Mouse (Mus musculus) kidney, postnatal 4 days (tissue): ENCODE measurements around the gene H2al1e.
A peak's percentile ranks its signal among the peaks of the same experiment; 100 is the strongest.
"Not testable (repeated sequence)": the region's sequence is repeated elsewhere in the genome, so short reads cannot be mapped to it uniquely, and the experiment has no call there.

Experiments used
- DNase-seq, 2 experiments: peaks; one replicate each; pipeline ENCODE4 v3.0.0; 2021; ENCODE audit warnings: mixed read lengths in 2 of 2

The H2al1e gene

GRCm38 (mm10) chrX:11311634-11312033, at the start of gene H2al1e:
TSS of gene H2al1e (plus strand) at chrX:11311934.
- DNase-seq: not testable (repeated sequence)

- peak; percentile 14 to 42 for DNase-seq
These were observed 46.8 kb upstream of the H2al1e start for GRCm38 (mm10) chrX:11264918-11265317.

DNA sequence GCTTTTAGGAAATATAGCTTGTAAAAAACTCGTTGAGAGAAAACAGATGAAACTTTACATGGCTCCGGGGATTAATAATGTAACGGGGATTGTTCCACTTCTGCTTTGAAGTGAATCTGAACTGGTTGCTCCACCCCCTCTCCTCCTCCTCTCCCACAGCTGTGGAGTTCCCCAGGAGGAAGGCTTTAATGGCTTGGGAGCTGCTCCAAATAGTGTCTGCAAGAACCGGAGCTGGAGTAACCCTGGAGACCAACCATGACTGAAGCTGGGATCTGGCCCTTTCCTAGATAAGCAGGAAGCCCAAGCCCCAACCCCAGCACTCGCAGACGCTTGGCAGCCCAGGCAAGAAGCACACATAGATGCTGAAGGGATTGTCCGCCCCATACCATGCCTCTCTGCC, 43.9 kb upstream of the H2al1e start:
- DNase-seq: peak; percentile 45 to 61

- DNase-seq: no peak
These were observed 42.7 kb upstream of the H2al1e start for GRCm38 (mm10) chrX:11269074-11269473.

DNA sequence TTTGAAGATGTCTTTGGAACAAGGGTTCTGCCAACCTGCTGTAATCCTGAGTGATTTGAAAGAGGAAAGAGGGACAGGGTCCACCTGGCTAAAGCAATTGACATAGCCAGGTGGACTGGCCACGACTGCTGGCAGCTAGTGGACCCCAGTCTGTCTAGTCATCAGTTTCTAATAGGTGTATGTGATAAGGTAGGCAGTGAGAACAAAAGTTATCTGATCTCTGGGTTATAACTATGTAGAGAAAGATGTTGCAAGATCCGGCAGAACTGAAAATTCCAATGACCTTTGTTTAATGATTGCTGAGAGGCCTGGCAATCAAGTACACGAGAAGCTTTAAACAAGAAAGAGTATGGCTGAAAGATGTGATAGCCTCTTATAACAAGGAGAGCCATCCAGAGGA, 38.5 kb upstream of the H2al1e start:
- DNase-seq: no peak

- no peak for DNase-seq
These were observed 34.7 kb upstream of the H2al1e start for GRCm38 (mm10) chrX:11277083-11277482.

GRCm38 (mm10) chrX:11280741-11281140, 31.0 kb upstream of the H2al1e start:
- DNase-seq: no peak

GRCm38 (mm10) chrX:11288306-11288882, 23.3 kb upstream of the H2al1e start:
- peak in 1 of 2 experiments; percentile 23 for DNase-seq

GRCm38 (mm10) chrX:11289244-11289643, 22.5 kb upstream of the H2al1e start:
- DNase-seq: no peak

DNA sequence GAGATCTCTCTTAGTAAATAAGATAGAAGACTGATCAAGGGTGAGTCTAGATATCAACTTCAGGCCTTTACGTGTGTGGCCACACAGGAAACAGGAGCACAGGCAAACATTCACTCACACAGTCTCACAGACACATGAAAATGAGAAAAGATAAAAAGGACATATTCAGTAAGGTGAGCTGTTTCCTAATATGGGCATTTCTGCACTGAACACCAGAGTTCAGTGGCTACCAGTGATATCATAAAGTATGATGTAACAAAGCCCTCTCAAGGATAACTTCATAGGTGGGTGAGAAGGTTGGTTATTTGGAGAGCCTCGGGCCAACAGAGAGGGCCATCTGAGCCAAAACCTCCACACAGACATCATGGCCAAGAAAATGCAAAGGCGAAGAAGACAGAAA, 12.8 kb upstream of the H2al1e start, which contains the start of gene H2al1a:
Gene H2al1a (plus strand): TSS at position 301 of the 400 bp plus-strand sequence.
- not testable (repeated sequence) for DNase-seq

DNA sequence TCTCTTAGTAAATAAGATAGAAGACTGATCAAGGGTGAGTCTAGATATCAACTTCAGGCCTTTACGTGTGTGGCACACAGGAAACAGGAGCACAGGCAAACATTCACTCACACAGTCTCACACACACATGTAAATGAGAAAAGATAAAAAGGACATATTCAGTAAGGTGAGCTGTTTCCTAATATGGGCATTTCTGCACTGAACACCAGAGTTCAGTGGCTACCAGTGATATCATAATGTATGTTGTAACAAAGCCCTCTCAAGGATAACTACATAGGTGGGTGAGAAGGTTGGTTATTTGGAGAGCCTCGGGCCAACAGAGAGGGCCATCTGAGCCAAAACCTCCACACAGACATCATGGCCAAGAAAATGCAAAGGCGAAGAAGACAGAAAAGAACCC, 9.6 kb upstream of the H2al1e start, which contains the start of gene H2al1b:
Gene H2al1b (plus strand): TSS at position 301 of the 400 bp plus-strand sequence.
- not testable (repeated sequence) for DNase-seq

GRCm38 (mm10) chrX:11305355-11305754, 6.4 kb upstream of the H2al1e start, which contains the start of gene H2al1c:
TSS of gene H2al1c (plus strand) at chrX:11305655.
- not testable (repeated sequence) for DNase-seq

DNA sequence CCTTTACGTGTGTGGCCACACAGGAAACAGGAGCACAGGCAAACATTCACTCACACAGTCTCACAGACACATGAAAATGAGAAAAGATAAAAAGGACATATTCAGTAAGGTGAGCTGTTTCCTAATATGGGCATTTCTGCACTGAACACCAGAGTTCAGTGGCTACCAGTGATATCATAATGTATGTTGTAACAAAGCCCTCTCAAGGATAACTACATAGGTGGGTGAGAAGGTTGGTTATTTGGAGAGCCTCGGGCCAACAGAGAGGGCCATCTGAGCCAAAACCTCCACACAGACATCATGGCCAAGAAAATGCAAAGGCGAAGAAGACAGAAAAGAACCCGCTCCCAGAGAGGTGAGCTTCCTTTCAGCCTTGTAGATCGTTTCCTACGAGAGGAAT, 3.2 kb upstream of the H2al1e start, which contains the start of gene H2al1d:
Gene H2al1d (plus strand): TSS at position 301 of the 400 bp plus-strand sequence.
- not testable (repeated sequence) for DNase-seq

GRCm38 (mm10) chrX:11314858-11315257, 3.1 kb downstream of the H2al1e start, which contains the start of gene H2al1f:
TSS of gene H2al1f (plus strand) at chrX:11315158.
- DNase-seq: not testable (repeated sequence)

GRCm38 (mm10) chrX:11317956-11318355, 6.2 kb downstream of the H2al1e start, which contains the start of gene H2al1g:
TSS of gene H2al1g (plus strand) at chrX:11318256.
- DNase-seq: not testable (repeated sequence)

- not testable (repeated sequence) for DNase-seq
These were observed 9.5 kb downstream of the H2al1e start, which contains the start of gene H2al1h for GRCm38 (mm10) chrX:11321192-11321591. TSS of gene H2al1h (plus strand) at chrX:11321492.

DNA sequence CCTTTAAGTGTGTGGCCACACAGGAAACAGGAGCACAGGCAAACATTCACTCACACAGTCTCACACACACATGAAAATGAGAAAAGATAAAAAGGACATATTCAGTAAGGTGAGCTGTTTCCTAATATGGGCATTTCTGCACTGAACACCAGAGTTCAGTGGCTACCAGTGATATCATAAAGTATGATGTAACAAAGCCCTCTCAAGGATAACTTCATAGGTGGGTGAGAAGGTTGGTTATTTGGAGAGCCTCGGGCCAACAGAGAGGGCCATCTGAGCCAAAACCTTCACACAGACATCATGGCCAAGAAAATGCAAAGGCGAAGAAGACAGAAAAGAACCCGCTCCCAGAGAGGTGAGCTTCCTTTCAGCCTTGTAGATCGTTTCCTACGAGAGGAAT, 12.6 kb downstream of the H2al1e start, which contains the start of gene H2al1i:
Gene H2al1i (plus strand): TSS at position 301 of the 400 bp plus-strand sequence.
- not testable (repeated sequence) for DNase-seq

- not testable (repeated sequence) for DNase-seq
These were observed 15.8 kb downstream of the H2al1e start, which contains the start of gene H2al1j for GRCm38 (mm10) chrX:11327522-11327921. TSS of gene H2al1j (plus strand) at chrX:11327822.

GRCm38 (mm10) chrX:11345762-11346161, 34.0 kb downstream of the H2al1e start:
- no peak for DNase-seq

GRCm38 (mm10) chrX:11346756-11347155, 35.0 kb downstream of the H2al1e start:
- DNase-seq: no peak

DNA sequence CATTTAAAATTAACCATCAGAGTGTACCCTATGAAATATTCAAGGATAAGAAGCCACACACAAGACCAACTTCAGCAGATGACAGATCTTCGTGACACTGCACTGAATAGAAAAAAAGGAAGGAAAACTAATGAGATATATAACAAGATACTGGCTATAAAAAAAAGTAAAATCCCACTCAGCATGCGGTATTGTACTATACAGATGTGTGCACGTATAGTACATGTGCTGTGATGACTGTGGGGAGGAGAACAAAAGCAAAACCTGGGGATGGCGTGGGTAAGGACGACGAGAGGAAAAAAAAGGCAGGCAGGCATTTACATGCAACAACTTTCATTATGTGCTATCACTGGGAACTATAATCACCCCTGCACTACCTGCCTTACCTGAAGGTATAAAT, 49.1 kb downstream of the H2al1e start:
- DNase-seq: no peak

DNA sequence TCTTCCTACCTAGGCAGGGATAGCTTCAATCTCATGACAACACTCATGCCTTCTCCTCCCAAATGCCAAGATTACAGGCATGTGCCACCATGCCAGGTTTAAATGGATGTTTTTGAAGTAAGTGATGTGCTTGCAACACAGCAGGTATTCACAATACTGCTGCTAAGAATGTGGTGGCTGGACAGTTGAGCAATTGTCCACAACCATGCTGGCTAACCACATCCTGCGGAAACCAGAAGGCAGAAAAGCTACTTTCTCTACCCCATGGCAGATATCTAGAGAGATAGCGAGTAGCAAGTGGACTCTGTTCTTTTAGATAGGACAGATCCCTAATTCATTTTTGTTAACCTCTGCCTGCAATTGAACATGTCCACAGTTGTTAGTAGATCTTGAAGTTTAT, 49.5 kb downstream of the H2al1e start:
- DNase-seq: no peak
